Mouse (Mus musculus): ENCODE measurements around the gene Plekhm1. TPM values are rescaled to one million over a fixed set of nuclear protein-coding genes. Genes with fewer than 3 reads are reported as not detected.

Plekhm1 gene
- polyA plus RNA-seq, 1 experiment from 2014 or later, result 7.7 TPM

- Histone ChIP-seq H3K4me2 (no peak overlapping the region), H3K27ac (no peak overlapping the region), H3K4me1 (no peaks in the 10 kb centered on the region), H3K9me3 (replicated peaks) (no peaks in the 10 kb centered on the region), H3K4me3 (no peak overlapping the region), H3K9ac (no peak overlapping the region), H3K36me3 (ENCODE audit: poor library complexity, severe bottlenecking) (peaks cover 47% of the 10 kb centered on the region), H3K27me3 (no peaks in the 10 kb centered on the region)
- no peak for ATAC-seq
- WGBS, result 90% methylated on average over 7 of the region's 7 CpGs
Measured at GRCm38 (mm10) chr11:103387870-103388526, 24.5 kb downstream of the Plekhm1 start.

GRCm38 (mm10) chr11:103386827-103387226, 25.7 kb downstream of the Plekhm1 start:
- Histone ChIP-seq H3K4me1 (no peaks in the 10 kb centered on the region), H3K9me3 (replicated peaks) (no peaks in the 10 kb centered on the region), H3K27me3 (no peaks in the 10 kb centered on the region), H3K4me3 (no peak overlapping the region), H3K9ac (no peak overlapping the region), H3K36me3 (ENCODE audit: poor library complexity, severe bottlenecking) (peaks cover 35% of the 10 kb centered on the region), H3K4me2 (no peak overlapping the region), H3K27ac (no peak overlapping the region)
- ATAC-seq, result no peak
- WGBS, result 94% methylated on average over 9 of the region's 9 CpGs

- H3K27me3 ChIP-seq, result no peaks in the 10 kb centered on the region
- H3K4me3 ChIP-seq, result no peak overlapping the region
- no peak overlapping the region for H3K4me2 ChIP-seq
- H3K36me3 ChIP-seq (ENCODE audit: poor library complexity, severe bottlenecking), result peaks cover 45% of the 10 kb centered on the region
- 81% methylated on average over 5 of the region's 5 CpGs for WGBS
- no peaks in the 10 kb centered on the region for H3K4me1 ChIP-seq
- no peak overlapping the region for H3K27ac ChIP-seq
- no peak overlapping the region for H3K9ac ChIP-seq
- H3K9me3 ChIP-seq (replicated peaks), result no peaks in the 10 kb centered on the region
- no peak for ATAC-seq
Measured at GRCm38 (mm10) chr11:103381956-103382613, 30.4 kb downstream of the Plekhm1 start.

- Histone ChIP-seq H3K36me3 (ENCODE audit: poor library complexity, severe bottlenecking) (peaks cover 45% of the 10 kb centered on the region), H3K27ac (no peak overlapping the region), H3K4me2 (no peak overlapping the region), H3K4me1 (no peaks in the 10 kb centered on the region), H3K9ac (no peak overlapping the region), H3K27me3 (no peaks in the 10 kb centered on the region), H3K4me3 (no peak overlapping the region), H3K9me3 (replicated peaks) (no peaks in the 10 kb centered on the region)
- 93% methylated on average over 7 of the region's 7 CpGs for WGBS
- no peak for ATAC-seq
Measured at GRCm38 (mm10) chr11:103381505-103381904, 31.0 kb downstream of the Plekhm1 start.

- no peak overlapping the region for H3K4me3 ChIP-seq
Measured at GRCm38 (mm10) chr11:103380460-103380859, 32.0 kb downstream of the Plekhm1 start.

GRCm38 (mm10) chr11:103378341-103378740, 34.1 kb downstream of the Plekhm1 start:
- no peak for ATAC-seq
- Histone ChIP-seq H3K9ac (no peak overlapping the region), H3K4me2 (no peak overlapping the region), H3K27ac (no peak overlapping the region), H3K9me3 (replicated peaks) (no peaks in the 10 kb centered on the region), H3K27me3 (no peaks in the 10 kb centered on the region), H3K36me3 (ENCODE audit: poor library complexity, severe bottlenecking) (peaks cover 65% of the 10 kb centered on the region), H3K4me3 (no peak overlapping the region), H3K4me1 (no peaks in the 10 kb centered on the region)
- 95% methylated on average over 6 of the region's 6 CpGs for WGBS

More at GRCm38 (mm10) chr11:103380460-103380859, 32.0 kb downstream of the Plekhm1 start:
- 94% methylated on average over 5 of the region's 5 CpGs for WGBS
- Histone ChIP-seq H3K9me3 (replicated peaks) (no peaks in the 10 kb centered on the region), H3K27me3 (no peaks in the 10 kb centered on the region), H3K36me3 (ENCODE audit: poor library complexity, severe bottlenecking) (peaks cover 48% of the 10 kb centered on the region), H3K27ac (no peak overlapping the region), H3K4me2 (no peak overlapping the region), H3K9ac (no peak overlapping the region), H3K4me1 (no peaks in the 10 kb centered on the region)
- ATAC-seq, result no peak

- WGBS, result 82% methylated on average over 5 of the region's 5 CpGs
- H3K4me3 ChIP-seq, result no peak overlapping the region
- no peak overlapping the region for H3K27ac ChIP-seq
- ATAC-seq, result no peak
- peaks cover 4% of the 10 kb centered on the region; the same call in 1 of the 2 replicates for H3K4me1 ChIP-seq
- H3K9ac ChIP-seq, result no peak overlapping the region
- H3K27me3 ChIP-seq, result no peaks in the 10 kb centered on the region
- no peaks in the 10 kb centered on the region for H3K9me3 ChIP-seq (replicated peaks)
- peaks cover 82% of the 10 kb centered on the region for H3K36me3 ChIP-seq (ENCODE audit: poor library complexity, severe bottlenecking)
- no peak overlapping the region for H3K4me2 ChIP-seq
Measured at GRCm38 (mm10) chr11:103375772-103376171, 36.7 kb downstream of the Plekhm1 start.

GRCm38 (mm10) chr11:103375258-103375657, 37.2 kb downstream of the Plekhm1 start:
- Histone ChIP-seq H3K4me2 (no peak overlapping the region), H3K4me3 (no peak overlapping the region), H3K9ac (no peak overlapping the region), H3K27me3 (no peaks in the 10 kb centered on the region), H3K4me1 (peaks cover 4% of the 10 kb centered on the region; the same call in 1 of the 2 replicates), H3K9me3 (replicated peaks) (no peaks in the 10 kb centered on the region), H3K36me3 (ENCODE audit: poor library complexity, severe bottlenecking) (peaks cover 85% of the 10 kb centered on the region), H3K27ac (no peak overlapping the region)
- 76% methylated on average over 1 of the region's 1 CpGs for WGBS
- no peak for ATAC-seq

- H3K27me3 ChIP-seq, result no peaks in the 10 kb centered on the region
- peaks cover 4% of the 10 kb centered on the region; the same call in 1 of the 2 replicates for H3K4me1 ChIP-seq
- WGBS, result 94% methylated on average over 9 of the region's 9 CpGs
- peaks cover 81% of the 10 kb centered on the region for H3K36me3 ChIP-seq (ENCODE audit: poor library complexity, severe bottlenecking)
- no peak overlapping the region for H3K27ac ChIP-seq
- no peak overlapping the region for H3K4me2 ChIP-seq
- H3K4me3 ChIP-seq, result no peak overlapping the region
- no peak for ATAC-seq
- H3K9ac ChIP-seq, result no peak overlapping the region
- H3K9me3 ChIP-seq (replicated peaks), result no peaks in the 10 kb centered on the region
Measured at GRCm38 (mm10) chr11:103373922-103374321, 38.6 kb downstream of the Plekhm1 start.

- Histone ChIP-seq H3K27me3 (no peaks in the 10 kb centered on the region), H3K9ac (no peak overlapping the region), H3K4me1 (peaks cover 4% of the 10 kb centered on the region; the same call in 1 of the 2 replicates), H3K4me2 (no peak overlapping the region), H3K9me3 (replicated peaks) (no peaks in the 10 kb centered on the region), H3K36me3 (ENCODE audit: poor library complexity, severe bottlenecking) (peaks cover 77% of the 10 kb centered on the region), H3K27ac (no peak overlapping the region; the same call in 1 of the 2 replicates), H3K4me3 (no peak overlapping the region)
- ATAC-seq, result no peak
- WGBS, result 95% methylated on average over 4 of the region's 4 CpGs
Measured at GRCm38 (mm10) chr11:103372561-103372960, 39.9 kb downstream of the Plekhm1 start.

- WGBS, result 74% methylated on average over 3 of the region's 3 CpGs
- no peak for ATAC-seq
- Histone ChIP-seq H3K27me3 (no peaks in the 10 kb centered on the region), H3K36me3 (ENCODE audit: poor library complexity, severe bottlenecking) (peaks cover 79% of the 10 kb centered on the region), H3K9ac (no peak overlapping the region), H3K4me1 (peaks cover 4% of the 10 kb centered on the region; the same call in 1 of the 2 replicates), H3K4me2 (no peak overlapping the region), H3K9me3 (replicated peaks) (no peaks in the 10 kb centered on the region), H3K27ac (no peak overlapping the region; the same call in 1 of the 2 replicates), H3K4me3 (no peak overlapping the region)
Measured at GRCm38 (mm10) chr11:103372068-103372467, 40.4 kb downstream of the Plekhm1 start.

- H3K9me3 ChIP-seq (replicated peaks), result no peaks in the 10 kb centered on the region
- peaks cover 4% of the 10 kb centered on the region; the same call in 1 of the 2 replicates for H3K4me1 ChIP-seq
- WGBS, result 88% methylated on average over 3 of the region's 3 CpGs
- no peak overlapping the region for H3K27ac ChIP-seq
- no peaks in the 10 kb centered on the region for H3K27me3 ChIP-seq
- no peak overlapping the region for H3K4me2 ChIP-seq
- peaks cover 79% of the 10 kb centered on the region for H3K36me3 ChIP-seq (ENCODE audit: poor library complexity, severe bottlenecking)
- H3K9ac ChIP-seq, result no peak overlapping the region
- H3K4me3 ChIP-seq, result no peak overlapping the region
- no peak for ATAC-seq
Measured at GRCm38 (mm10) chr11:103371222-103371539, 41.3 kb downstream of the Plekhm1 start.
